Mouse (Mus musculus): Measurements from ENCODE around the gene Prrg3. TPM values are rescaled to one million over a fixed set of nuclear protein-coding genes. Genes with fewer than 3 reads are reported as not detected.

The Prrg3 gene
- total RNA-seq, 4 experiments from 2014 or later: 4.0 to 7.3 (median 5.3) TPM

Other genes with a start within 250 kb of the Prrg3 start
- 10 to 100 TPM; 15.0 to 20.4 (median 18.7) TPM for gene Vma21, start 146.7 kb upstream of the Prrg3 start, total RNA-seq (2022)
- not detected for gene Gm1141, start 41.6 kb upstream of the Prrg3 start, total RNA-seq (2022)
- gene Fate1, start 10.4 kb downstream of the Prrg3 start, total RNA-seq (2022): not detected
- not detected for gene Cnga2, start 29.2 kb downstream of the Prrg3 start, total RNA-seq (2022)

Measured in heart, adult 8-10 months (tissue).